ENCODE assay signal across 12 mouse cellular contexts in the genomic region with DNA sequence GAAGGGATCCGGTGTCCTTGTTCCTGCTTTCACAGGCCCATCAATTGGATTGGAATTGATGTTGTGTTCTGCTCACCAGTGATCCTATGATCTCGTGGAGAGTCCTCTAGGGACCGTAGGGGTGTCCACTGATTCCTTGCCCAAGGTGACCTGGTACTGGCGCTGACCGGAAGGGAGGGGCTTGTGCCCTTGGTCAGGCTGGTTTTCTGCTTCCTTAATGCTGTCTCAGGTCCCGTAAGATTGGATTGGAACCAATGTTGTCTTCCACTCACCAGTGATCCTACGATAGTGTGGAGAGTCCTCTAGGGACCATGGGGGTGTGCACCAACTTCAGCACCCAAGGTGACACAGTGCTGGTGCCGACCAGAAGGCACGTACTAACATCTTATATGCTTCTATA.
"Had no signal": no experiment of that assay in that cellular context is flagged by ENCODE, and none has a peak within 500 bp of the region (broad histone marks: within the 10 kb centered on the region; RNA-seq: fewer than 3 reads in every experiment).

No protein-coding gene starts in this region.

- DNase-seq: retina, postnatal 1 day; right cerebral cortex, adult 18-20 months; right cerebral cortex, postnatal 14 days; right cerebral cortex, postnatal 25 days; right cerebral cortex, postnatal 4 days; spleen, adult 18-20 months; thymus, adult 18-20 months; thymus, adult 2 months; thymus, postnatal 14 days; thymus, postnatal 25 days; thymus, postnatal 36 days; thymus, postnatal 4 days had no signal
